Mouse (Mus musculus): ENCODE data around the gene Kif28. TPM values are rescaled to one million over a fixed set of nuclear protein-coding genes. Genes with fewer than 3 reads are reported as not detected.
A peak's percentile ranks its signal among the peaks of the same experiment; 100 is the strongest.

Gene Kif28
- polyA plus RNA-seq, 1 experiment from 2014 or later = not detected

GRCm38 (mm10) chr1:179674355-179674754, 70.7 kb downstream of the Kif28 start:
- H3K9me3 ChIP-seq (replicated peaks; ENCODE audit: low read length) = no peaks in the 10 kb centered on the region
- DNase-seq (ENCODE audit: low spot score) (no peak), ATAC-seq (replicated peaks; ENCODE audit: low FRiP score, low read depth) (no peak)
- TF ChIP-seq CTCF (IDR thresholded peaks at IDR 0.05; ENCODE audit: low read depth) = no peak
- no peaks in the 10 kb centered on the region for H3K27me3 ChIP-seq (ENCODE audit: insufficient read depth, low read length)
- peaks cover 3% of the 10 kb centered on the region; the same call in 1 of the 2 replicates for H3K4me1 ChIP-seq (replicated peaks; ENCODE audit: insufficient read depth, low read length)
- H3K9ac ChIP-seq (ENCODE audit: low read depth, low read length) = no peak overlapping the region
- no peak overlapping the region for H3K4me2 ChIP-seq (ENCODE audit: low read length)
- no peak overlapping the region for H3K27ac ChIP-seq
- H3K36me3 ChIP-seq (ENCODE audit: insufficient read depth, low read length) = peaks cover 35% of the 10 kb centered on the region; the same call in 1 of the 2 replicates
- H3K4me3 ChIP-seq (replicated peaks; ENCODE audit: low read depth, low read length) = no peak overlapping the region
- 87% methylated on average over 3 of the region's 3 CpGs for WGBS

- Histone ChIP-seq H3K4me2 (ENCODE audit: low read length) (peak overlapping the region; percentile 74), H3K27ac (peak overlapping the region; percentile 63; the same call in 1 of the 2 replicates), H3K36me3 (ENCODE audit: insufficient read depth, low read length) (peaks cover 19% of the 10 kb centered on the region; the same call in 1 of the 2 replicates), H3K9ac (ENCODE audit: low read depth, low read length) (peak overlapping the region; percentile 72), H3K4me1 (replicated peaks; ENCODE audit: insufficient read depth, low read length) (peaks cover 6% of the 10 kb centered on the region; the same call in 1 of the 2 replicates), H3K9me3 (replicated peaks; ENCODE audit: low read length) (no peaks in the 10 kb centered on the region), H3K27me3 (ENCODE audit: insufficient read depth, low read length) (no peaks in the 10 kb centered on the region), H3K4me3 (replicated peaks; ENCODE audit: low read depth, low read length) (peak overlapping the region; percentile 74)
- ATAC-seq (replicated peaks; ENCODE audit: low FRiP score, low read depth) = no peak
- peak; percentile 36; the same call in 1 of the 2 replicates for TF ChIP-seq CTCF (IDR thresholded peaks at IDR 0.05; ENCODE audit: low read depth)
- DNase-seq (ENCODE audit: low spot score) = peak; percentile 64
- 13% methylated on average over 12 of the region's 12 CpGs for WGBS
These were observed 76.1 kb downstream of the Kif28 start for GRCm38 (mm10) chr1:179668836-179669537.

- ATAC-seq (replicated peaks; ENCODE audit: low FRiP score, low read depth) = peak; percentile 94
These were observed 76.9 kb downstream of the Kif28 start, which contains the start of gene Sccpdh for GRCm38 (mm10) chr1:179668013-179668805. TSS of gene Sccpdh (plus strand) at chr1:179668210.

GRCm38 (mm10) chr1:179667450-179667849, 77.6 kb downstream of the Kif28 start:
- peak; percentile 35 for DNase-seq (ENCODE audit: low spot score)
- Histone ChIP-seq H3K4me1 (replicated peaks; ENCODE audit: insufficient read depth, low read length) (peaks cover 6% of the 10 kb centered on the region; the same call in 1 of the 2 replicates), H3K9ac (ENCODE audit: low read depth, low read length) (peak overlapping the region; percentile 72), H3K4me3 (replicated peaks; ENCODE audit: low read depth, low read length) (peak overlapping the region; percentile 74), H3K4me2 (ENCODE audit: low read length) (peak overlapping the region; percentile 74), H3K27me3 (ENCODE audit: insufficient read depth, low read length) (no peaks in the 10 kb centered on the region), H3K27ac (peak overlapping the region; percentile 63), H3K36me3 (ENCODE audit: insufficient read depth, low read length) (peaks cover 11% of the 10 kb centered on the region; the same call in 1 of the 2 replicates), H3K9me3 (replicated peaks; ENCODE audit: low read length) (no peaks in the 10 kb centered on the region)
- WGBS = 5% methylated on average over 7 of the region's 7 CpGs
- no peak for TF ChIP-seq CTCF (IDR thresholded peaks at IDR 0.05; ENCODE audit: low read depth)
- ATAC-seq (replicated peaks; ENCODE audit: low FRiP score, low read depth) = no peak

More at GRCm38 (mm10) chr1:179668013-179668805, 76.9 kb downstream of the Kif28 start, which contains the start of gene Sccpdh:
- no peak for TF ChIP-seq CTCF (IDR thresholded peaks at IDR 0.05; ENCODE audit: low read depth)
- Histone ChIP-seq H3K27me3 (ENCODE audit: insufficient read depth, low read length) (no peaks in the 10 kb centered on the region), H3K27ac (peak within 1 kb of the TSS; percentile 63), H3K4me1 (replicated peaks; ENCODE audit: insufficient read depth, low read length) (peaks cover 6% of the 10 kb centered on the region; the same call in 1 of the 2 replicates), H3K9ac (ENCODE audit: low read depth, low read length) (peak within 1 kb of the TSS; percentile 72), H3K4me2 (ENCODE audit: low read length) (peak within 1 kb of the TSS; percentile 74), H3K9me3 (replicated peaks; ENCODE audit: low read length) (no peaks in the 10 kb centered on the region), H3K36me3 (ENCODE audit: insufficient read depth, low read length) (peaks cover 11% of the 10 kb centered on the region; the same call in 1 of the 2 replicates), H3K4me3 (replicated peaks; ENCODE audit: low read depth, low read length) (peak within 1 kb of the TSS; percentile 74)
- WGBS = under 1% methylated on average over 74 of the region's 84 CpGs
- DNase-seq (ENCODE audit: low spot score) = peak; percentile 90

GRCm38 (mm10) chr1:179666971-179667370, 78.1 kb downstream of the Kif28 start:
- Histone ChIP-seq H3K4me2 (ENCODE audit: low read length) (no peak overlapping the region), H3K36me3 (ENCODE audit: insufficient read depth, low read length) (peaks cover 8% of the 10 kb centered on the region; the same call in 1 of the 2 replicates), H3K27ac (no peak overlapping the region), H3K9me3 (replicated peaks; ENCODE audit: low read length) (no peaks in the 10 kb centered on the region), H3K4me3 (replicated peaks; ENCODE audit: low read depth, low read length) (no peak overlapping the region), H3K27me3 (ENCODE audit: insufficient read depth, low read length) (no peaks in the 10 kb centered on the region), H3K9ac (ENCODE audit: low read depth, low read length) (no peak overlapping the region), H3K4me1 (replicated peaks; ENCODE audit: insufficient read depth, low read length) (peaks cover 6% of the 10 kb centered on the region; the same call in 1 of the 2 replicates)
- no peak for TF ChIP-seq CTCF (IDR thresholded peaks at IDR 0.05; ENCODE audit: low read depth)
- DNase-seq (ENCODE audit: low spot score) (no peak), ATAC-seq (replicated peaks; ENCODE audit: low FRiP score, low read depth) (no peak)
- 71% methylated on average over 2 of the region's 2 CpGs for WGBS
